Mouse (Mus musculus) CH12.LX (cell line): ENCODE results near the gene Celf2. TPM values are rescaled to one million over a fixed set of nuclear protein-coding genes. Genes with fewer than 3 reads are reported as not detected.

Experiments used
- DNase-seq: peaks from one replicate; pipeline ENCODE4 v3.0.0-alpha.2; 2013; ENCODE audit errors: extremely low read depth
- H3K27ac ChIP-seq: 2 replicates; pipeline ENCODE4 v1.5.1; 2012; ENCODE audit warnings: low read depth, mild to moderate bottlenecking, control low read depth, moderate library complexity; ENCODE audit not compliant: insufficient read depth
- H3K27me3 ChIP-seq: replicated peaks from 2 replicates; pipeline ENCODE3; 2012; ENCODE audit warnings: inconsistent platforms
- H3K36me3 ChIP-seq, 2 experiments: replicated peaks in 1 of 2; 2 replicates each; pipeline versions ENCODE3 to v1.6.1; 2012; ENCODE audit warnings: inconsistent platforms in 1 of 2, low read length in 1 of 2, mild to moderate bottlenecking in 1 of 2, mixed read lengths in 1 of 2, moderate library complexity in 1 of 2; ENCODE audit not compliant: control insufficient read depth in 1 of 2, insufficient read depth in 1 of 2
- H3K4me1 ChIP-seq, 2 experiments: 2 replicates each; pipeline ENCODE4 v1.6.1; 2012; ENCODE audit warnings: inconsistent platforms in 1 of 2, moderate library complexity in 1 of 2; ENCODE audit not compliant: insufficient read depth in 2 of 2, control insufficient read depth in 1 of 2
- H3K4me2 ChIP-seq: 2 replicates; pipeline ENCODE4 v1.6.1; 2012; ENCODE audit warnings: low read depth, mild to moderate bottlenecking, control low read depth; ENCODE audit not compliant: poor library complexity, insufficient read depth, severe bottlenecking
- H3K4me3 ChIP-seq, 3 experiments: fragments of 150-350 bp in 1 of 3; sonication (generic) in 1 of 3; replicated peaks in 1 of 3; 2 replicates each; pipeline versions ENCODE3 to v1.5.1; 2011 to 2012; ENCODE audit warnings: low read depth in 2 of 3, low read length in 2 of 3, mild to moderate bottlenecking in 2 of 3, moderate library complexity in 2 of 3, control low read depth in 1 of 3, improper control_type of control experiment in 1 of 3, inconsistent platforms in 1 of 3, mixed read lengths in 1 of 3; ENCODE audit not compliant: poor library complexity in 1 of 3
- H3K79me2 ChIP-seq: replicated peaks from 2 replicates; pipeline ENCODE4 v1.6.1; 2012; ENCODE audit warnings: mild to moderate bottlenecking, moderate library complexity; ENCODE audit not compliant: control insufficient read depth, poor library complexity, insufficient read depth, severe bottlenecking; ENCODE audit errors: extremely low read depth
- H3K9ac ChIP-seq: 2 replicates; pipeline ENCODE4 v1.6.1; 2012; ENCODE audit warnings: low read depth, mild to moderate bottlenecking, control low read depth, moderate library complexity; ENCODE audit not compliant: insufficient read depth
- H3K9me3 ChIP-seq: replicated peaks from 2 replicates; pipeline ENCODE3; 2012; ENCODE audit warnings: low read length, inconsistent platforms, mixed read lengths
- BHLHE40 ChIP-seq: IDR thresholded peaks from 2 replicates; pipeline ENCODE4 v1.6.1; 2011; ENCODE audit warnings: mild to moderate bottlenecking, low read depth, low read length, improper control_type of control experiment
- CHD1 ChIP-seq: IDR thresholded peaks from 2 replicates; pipeline ENCODE4 v1.6.1; 2012; ENCODE audit warnings: low read depth, low read length, improper control_type of control experiment, inconsistent platforms
- ELF1 ChIP-seq: IDR thresholded peaks from 2 replicates; pipeline ENCODE4 v1.6.1; 2014; ENCODE audit warnings: low read depth, mild to moderate bottlenecking, inconsistent platforms, low read length, improper control_type of control experiment
- EP300 ChIP-seq: IDR thresholded peaks from 2 replicates; pipeline ENCODE4 v1.6.1; 2011; ENCODE audit warnings: low read length, improper control_type of control experiment
- ETS1 ChIP-seq: conservative IDR thresholded peaks from 2 replicates; pipeline ENCODE4 v1.6.1; 2012; ENCODE audit warnings: low read depth, mild to moderate bottlenecking, inconsistent platforms, low read length, improper control_type of control experiment, moderate library complexity
- IRF4 ChIP-seq: IDR thresholded peaks from 2 replicates; pipeline ENCODE4 v1.6.1; 2014; ENCODE audit warnings: low read depth, mild to moderate bottlenecking, inconsistent platforms, low read length, improper control_type of control experiment
- JUN ChIP-seq: IDR thresholded peaks from 2 replicates; pipeline ENCODE4 v1.6.1; 2011; ENCODE audit warnings: low read depth, mild to moderate bottlenecking, low read length, improper control_type of control experiment, moderate library complexity; ENCODE audit not compliant: insufficient read depth
- JUND ChIP-seq: conservative IDR thresholded peaks from 2 replicates; pipeline ENCODE4 v1.6.1; 2011; ENCODE audit warnings: low read depth, low read length, improper control_type of control experiment
- KAT2A ChIP-seq: IDR thresholded peaks from 2 replicates; pipeline ENCODE4 v1.6.1; 2012; ENCODE audit warnings: low read length, improper control_type of control experiment, inconsistent platforms; ENCODE audit not compliant: insufficient replicate concordance
- MAFK ChIP-seq: IDR thresholded peaks from 2 replicates; pipeline ENCODE4 v1.6.1; 2011; ENCODE audit warnings: low read length, improper control_type of control experiment; ENCODE audit not compliant: insufficient replicate concordance
- MAZ ChIP-seq: IDR thresholded peaks from 2 replicates; pipeline ENCODE4 v1.6.1; 2012; ENCODE audit warnings: low read depth, mild to moderate bottlenecking, inconsistent platforms, low read length, improper control_type of control experiment, moderate library complexity
- MEF2A ChIP-seq: IDR thresholded peaks from 2 replicates; pipeline ENCODE4 v1.6.1; 2014; ENCODE audit warnings: low read depth, mild to moderate bottlenecking, inconsistent platforms, low read length, improper control_type of control experiment, borderline replicate concordance
- MXI1 ChIP-seq: IDR thresholded peaks from 2 replicates; pipeline ENCODE4 v1.6.1; 2011; ENCODE audit warnings: mild to moderate bottlenecking, low read depth, low read length, improper control_type of control experiment
- NELFE ChIP-seq: IDR thresholded peaks from 2 replicates; pipeline ENCODE4 v1.6.1; 2011; ENCODE audit warnings: low read depth, low read length, improper control_type of control experiment
- NRF1 ChIP-seq: IDR thresholded peaks from 2 replicates; pipeline ENCODE4 v1.6.1; 2014; ENCODE audit warnings: low read depth, mild to moderate bottlenecking, inconsistent platforms, low read length, improper control_type of control experiment, moderate library complexity
- PAX5 ChIP-seq: IDR thresholded peaks from 2 replicates; pipeline ENCODE4 v1.6.1; 2012; ENCODE audit warnings: low read length, inconsistent platforms, mixed read lengths
- POLR2A ChIP-seq: IDR thresholded peaks from 2 replicates; pipeline ENCODE4 v1.6.1; 2011; ENCODE audit warnings: low read depth, mild to moderate bottlenecking, improper control_type of control experiment, low read length
- POLR2AphosphoS2 ChIP-seq: IDR thresholded peaks from 2 replicates; pipeline ENCODE4 v1.6.1; 2011; ENCODE audit warnings: low read depth, low read length, improper control_type of control experiment
- RCOR1 ChIP-seq: conservative IDR thresholded peaks from 2 replicates; pipeline ENCODE4 v1.6.1; 2012; ENCODE audit warnings: low read depth, mild to moderate bottlenecking, inconsistent platforms, low read length, improper control_type of control experiment
- TCF12 ChIP-seq: IDR thresholded peaks from 2 replicates; pipeline ENCODE4 v1.6.1; 2014; ENCODE audit warnings: low read depth, mild to moderate bottlenecking, inconsistent platforms, low read length, improper control_type of control experiment
- UBTF ChIP-seq: IDR thresholded peaks from 2 replicates; pipeline ENCODE4 v1.6.1; 2012; ENCODE audit warnings: low read depth, mild to moderate bottlenecking, inconsistent platforms, low read length, improper control_type of control experiment, moderate library complexity
- USF1 ChIP-seq: IDR thresholded peaks from 2 replicates; pipeline ENCODE4 v1.6.1; 2014; ENCODE audit warnings: low read depth, mild to moderate bottlenecking, inconsistent platforms, low read length, improper control_type of control experiment
- ZC3H11A ChIP-seq: IDR thresholded peaks from 2 replicates; pipeline ENCODE4 v1.6.1; 2012; ENCODE audit warnings: low read depth, mild to moderate bottlenecking, inconsistent platforms, low read length, improper control_type of control experiment
- ZKSCAN1 ChIP-seq: IDR thresholded peaks from 2 replicates; pipeline ENCODE4 v1.6.1; 2012; ENCODE audit warnings: low read depth, inconsistent platforms, low read length, improper control_type of control experiment, borderline replicate concordance
- ZMIZ1 ChIP-seq: IDR thresholded peaks from 2 replicates; pipeline ENCODE4 v1.6.1; 2012; ENCODE audit warnings: low read depth, mild to moderate bottlenecking, inconsistent platforms, low read length, improper control_type of control experiment
- ZNF384 ChIP-seq: IDR thresholded peaks from 2 replicates; pipeline ENCODE4 v1.6.1; 2012; ENCODE audit warnings: low read depth, low read length, improper control_type of control experiment, inconsistent platforms
- dilution Hi-C: fragments of 300-500 bp; cut with MboI; formaldehyde crosslinking; loops from 2 replicates; pipeline ENCODE4 v1.14.3; 2020; ENCODE audit warnings: low sequenced_read_pairs; ENCODE audit not compliant: extremely low pct_unique_long_range_greater_than_20kb, extremely low pct_ligation_motif_present
- in situ Hi-C: fragments of 300-500 bp; cut with MboI; formaldehyde crosslinking; loops from 3 replicates; pipeline ENCODE4 v1.14.3; 2019; ENCODE audit warnings: low sequenced_read_pairs, low pct_ligation_motif_present, low pct_unique_long_range_greater_than_20kb, mixed read lengths
- polyA plus RNA-seq: library from polyadenylated mRNA; unstranded; fragments of >175 nt; gene quantifications from 2 replicates; pipeline ENCODE4 v1.2.1, GENCODE M21; 2012; ENCODE audit warnings: low read depth; ENCODE audit not compliant: insufficient read length
- total RNA-seq, 2 experiments: library from RNA; depleted of rRNA; stranded (reverse); fragments of 300-350 nt in 1 of 2; fragments of >200 nt in 1 of 2; gene quantifications; 2 replicates each; pipeline ENCODE4 v1.2.3; 2012 to 2014

Celf2 gene
- total and polyA plus RNA-seq, 3 experiments: 51.0 to 143 (median 103) TPM

- Histone ChIP-seq H3K36me3 (no peaks in the 10 kb centered on the region), H3K4me1 (no peaks in the 10 kb centered on the region), H3K9ac (no peak overlapping the region), H3K79me2 (no peaks in the 10 kb centered on the region), H3K4me3 (no peak overlapping the region), H3K4me2 (no peak overlapping the region), H3K9me3 (peaks cover 4% of the 10 kb centered on the region), H3K27me3 (no peaks in the 10 kb centered on the region), H3K27ac (no peak overlapping the region)
- dilution Hi-C loops: no loop called here
- DNase-seq: no peak
- TF ChIP-seq PAX5 (no peak), ZKSCAN1 (no peak), POLR2AphosphoS2 (no peak), UBTF (no peak), MAZ (no peak), BHLHE40 (no peak), IRF4 (no peak), EP300 (no peak), ZC3H11A (no peak), CHD1 (no peak), NRF1 (no peak), ZMIZ1 (no peak), ELF1 (no peak), MEF2A (no peak), POLR2A (no peak)
- in situ Hi-C loops: no loop called here
Observed at GRCm38 (mm10) chr2:7179186-7179585, 330.2 kb downstream of the Celf2 start.

- H3K27ac ChIP-seq: no peak overlapping the region
- H3K9me3 ChIP-seq: no peaks in the 10 kb centered on the region
- no peak overlapping the region for H3K4me3 ChIP-seq
- DNase-seq: no peak
- no peak overlapping the region for H3K4me2 ChIP-seq
- no peaks in the 10 kb centered on the region for H3K79me2 ChIP-seq
- in situ Hi-C loops: no loop called here
- H3K27me3 ChIP-seq: no peaks in the 10 kb centered on the region
- dilution Hi-C loops: no loop called here
- H3K36me3 ChIP-seq: no peaks in the 10 kb centered on the region
- TF ChIP-seq RCOR1: no peak
- TF ChIP-seq ZNF384: no peak
- TF ChIP-seq TCF12: no peak
- TF ChIP-seq ZMIZ1: no peak
- no peak for TF ChIP-seq NELFE
- TF ChIP-seq ELF1: no peak
- TF ChIP-seq MAFK: no peak
- no peak for TF ChIP-seq KAT2A
- TF ChIP-seq PAX5: no peak
- no peak for TF ChIP-seq JUN
- no peak for TF ChIP-seq MEF2A
- TF ChIP-seq USF1: no peak
- no peak for TF ChIP-seq JUND
- TF ChIP-seq ETS1: no peak
- no peak for TF ChIP-seq ZC3H11A
- no peak for TF ChIP-seq NRF1
- no peak for TF ChIP-seq MXI1
- no peaks in the 10 kb centered on the region for H3K4me1 ChIP-seq
- H3K9ac ChIP-seq: no peak overlapping the region
Observed at GRCm38 (mm10) chr2:7173271-7174064, 335.9 kb downstream of the Celf2 start.
